17 mouse cellular contexts compared by ENCODE assay signal in the genomic region with DNA sequence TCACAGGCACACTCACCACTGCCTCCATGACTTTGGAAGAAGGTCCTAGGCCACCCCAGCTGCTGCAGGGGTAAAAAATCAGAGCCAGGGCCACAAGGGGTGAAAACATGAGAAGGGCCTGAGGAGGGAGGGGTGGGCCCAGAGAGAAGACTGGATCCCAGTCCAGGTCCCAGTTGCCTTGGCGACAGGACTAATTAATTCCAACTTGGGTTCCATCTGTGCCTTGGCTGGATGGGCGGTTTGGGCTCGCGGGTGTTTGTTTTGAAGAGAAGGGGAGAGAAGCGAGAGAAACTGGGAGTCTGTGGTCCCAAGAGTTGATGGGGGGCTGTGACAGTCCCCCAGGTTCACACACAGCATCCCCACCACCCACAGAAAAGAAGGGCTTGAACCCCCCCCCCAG. TPM values are rescaled to one million over a fixed set of nuclear protein-coding genes. Genes with fewer than 3 reads are reported as not detected.
DNase-seq lines count a peak whose midpoint lies in the region; ATAC-seq and TF ChIP-seq lines count a peak whose summit lies in the region.
"Had no signal": no experiment of that assay in that cellular context is flagged by ENCODE, and none has a peak within 500 bp of the region (broad histone marks: within the 10 kb centered on the region; RNA-seq: fewer than 3 reads in every experiment).

No protein-coding gene starts in this region.

- H3K4me1 ChIP-seq in heart, embryonic 12.5 days (replicated peaks): no peaks in the 10 kb centered on the region
- H3K4me1 ChIP-seq: embryonic facial prominence, embryonic 12.5 days had no signal

- H3K4me2 ChIP-seq in heart, embryonic 12.5 days: no peak overlapping the region
- H3K4me2 ChIP-seq: embryonic facial prominence, embryonic 12.5 days; liver, embryonic 11.5 days had no signal

- H3K9me3 ChIP-seq in heart, embryonic 12.5 days (replicated peaks): no peaks in the 10 kb centered on the region
- H3K9me3 ChIP-seq: embryonic facial prominence, embryonic 12.5 days had no signal

- no peak for ATAC-seq in heart, embryonic 12.5 days (ENCODE audit: insufficient number of reproducible peaks, low FRiP score)
- ATAC-seq: Patski had no signal

- peaks cover 63% of the 10 kb centered on the region for H3K27me3 ChIP-seq in heart, embryonic 12.5 days (replicated peaks)
- H3K27me3 ChIP-seq: embryonic facial prominence, embryonic 12.5 days had no signal

- peak overlapping the region; percentile 92 for H3K27ac ChIP-seq in layer of hippocampus, adult 2 months
- no peak overlapping the region for H3K27ac ChIP-seq in heart, embryonic 12.5 days (ENCODE audit: poor library complexity, severe bottlenecking)
- H3K27ac ChIP-seq: embryonic facial prominence, embryonic 12.5 days; kidney, postnatal 0 days had no signal

- 49% methylated on average over 5 of the region's 5 CpGs for WGBS in heart, embryonic 12.5 days

- H3K9ac ChIP-seq in heart, embryonic 12.5 days: no peak overlapping the region
- H3K9ac ChIP-seq: embryonic facial prominence, embryonic 12.5 days had no signal

- DNase-seq in cerebellum, postnatal 14 days: peak; percentile 68 to 71
- no peak for DNase-seq in cerebellum, postnatal 25 days
- DNase-seq in layer of hippocampus, adult 2 months (ENCODE audit: low spot score in 2 of 2): peak; percentile 72 to 83
- DNase-seq in layer of hippocampus, adult 9-10 months (ENCODE audit: low spot score): no peak
- peak; percentile 84 to 88 for DNase-seq in right cerebral cortex, postnatal 10 days (ENCODE audit: low spot score in 2 of 2)
- DNase-seq in right cerebral cortex, postnatal 25 days: no peak
- peak; percentile 56 for DNase-seq in right cerebral cortex, postnatal 4 days
- DNase-seq: cerebellum, adult 2 months; lung, postnatal 10 days; retina, postnatal 1 day; thymus, adult 18-20 months had no signal

- H3K36me3 ChIP-seq in heart, embryonic 12.5 days: no peaks in the 10 kb centered on the region
- H3K36me3 ChIP-seq: embryonic facial prominence, embryonic 12.5 days had no signal

- no peak for TF ChIP-seq CTCF in layer of hippocampus, adult 2 months (conservative IDR thresholded peaks at IDR 0.05)

- peak overlapping the region; percentile 6; the same call in 1 of the 2 replicates for H3K4me3 ChIP-seq in layer of hippocampus, adult 2 months
- no peak overlapping the region for H3K4me3 ChIP-seq in heart, embryonic 12.5 days
- H3K4me3 ChIP-seq: embryonic facial prominence, embryonic 12.5 days had no signal

RNA-seq across cellular contexts. Expression of a gene that starts 20.5 kb away (rescaled TPM):
- total RNA-seq in layer of hippocampus, adult 2 months (2021): 100 to 1,000 TPM; 202 to 204 TPM
- polyA plus RNA-seq in heart, embryonic 12.5 days (2016; fragmentation: Nextera tagmentation; extraction: Ambion mirVana): not detected in 2 replicates
- total RNA-seq: megakaryocyte-erythroid progenitor cell, adult 5-6 weeks had no signal
- polyA plus RNA-seq: liver, embryonic 11.5 days had no signal

Comparison
In these comparisons a context has a peak if more than half of its experiments do, and no peak if none do; other contexts are left out.
1. DNase-seq: peak in cerebellum, postnatal 14 days (2 of 2), layer of hippocampus, adult 2 months (2 of 2), right cerebral cortex, postnatal 10 days (2 of 2) and right cerebral cortex, postnatal 4 days (single experiment); none in cerebellum, postnatal 25 days (0 of 2), layer of hippocampus, adult 9-10 months (single experiment) and right cerebral cortex, postnatal 25 days (single experiment).